In genomic region chr4:82624285-82625045, GRCm38 (mm10) we compare ENCODE assay signal across 21 mouse cellular contexts.
DNase-seq lines count a peak whose midpoint lies in the region; ATAC-seq and TF ChIP-seq lines count a peak whose summit lies in the region.
"Had no signal": no experiment of that assay in that cellular context is flagged by ENCODE, and none has a peak within 500 bp of the region (broad histone marks: within the 10 kb centered on the region; RNA-seq: fewer than 3 reads in every experiment).

No protein-coding gene starts in this region.

- TF ChIP-seq CTCF in stomach, postnatal 0 days (IDR thresholded peaks at IDR 0.05; ENCODE audit: low read depth): no peak

- H3K4me2 ChIP-seq in heart, embryonic 11.5 days: no peak overlapping the region
- H3K4me2 ChIP-seq in limb, embryonic 12.5 days: no peak overlapping the region
- H3K4me2 ChIP-seq in stomach, postnatal 0 days (replicated peaks; ENCODE audit: low read depth): no peak overlapping the region
- H3K4me2 ChIP-seq: embryonic facial prominence, embryonic 13.5 days; heart, embryonic 15.5 days; hindbrain, embryonic 14.5 days; intestine, embryonic 15.5 days; lung, embryonic 15.5 days; neural tube, embryonic 13.5 days had no signal

- H3K36me3 ChIP-seq in heart, embryonic 10.5 days: no peaks in the 10 kb centered on the region
- no peaks in the 10 kb centered on the region for H3K36me3 ChIP-seq in heart, embryonic 11.5 days (ENCODE audit: control insufficient read depth, insufficient read depth, low read length)
- H3K36me3 ChIP-seq in limb, embryonic 12.5 days: no peaks in the 10 kb centered on the region
- no peaks in the 10 kb centered on the region for H3K36me3 ChIP-seq in stomach, postnatal 0 days (ENCODE audit: control insufficient read depth, insufficient read depth, low read length)
- H3K36me3 ChIP-seq: embryonic facial prominence, embryonic 13.5 days; heart, embryonic 15.5 days; intestine, embryonic 15.5 days; lung, embryonic 15.5 days; neural tube, embryonic 13.5 days had no signal

- WGBS in heart, embryonic 10.5 days: 72% methylated on average over 8 of the region's 8 CpGs
- 66% methylated on average over 8 of the region's 8 CpGs for WGBS in heart, embryonic 11.5 days (ENCODE audit: insufficient replicate concordance)
- 73% methylated on average over 8 of the region's 8 CpGs for WGBS in limb, embryonic 12.5 days
- 75% methylated on average over 8 of the region's 8 CpGs for WGBS in stomach, postnatal 0 days

- peak overlapping the region; percentile 89 for H3K27ac ChIP-seq in heart, embryonic 10.5 days
- H3K27ac ChIP-seq in heart, embryonic 11.5 days (ENCODE audit: low read depth, low read length): no peak overlapping the region
- H3K27ac ChIP-seq in limb, embryonic 12.5 days: peak overlapping the region; percentile 75; the same call in 1 of the 2 replicates
- H3K27ac ChIP-seq in stomach, postnatal 0 days (replicated peaks): no peak overlapping the region
- H3K27ac ChIP-seq: intestine, embryonic 15.5 days; liver, embryonic 14.5 days; lung, embryonic 15.5 days; macrophage had no signal

- no peak for DNase-seq in heart, embryonic 10.5 days (ENCODE audit: low spot score)
- peak; percentile 12 for DNase-seq in thymus, postnatal 0 days (ENCODE audit: low spot score)
- no peak for DNase-seq in thymus, postnatal 4 days
- DNase-seq in spleen, postnatal 14 days (ENCODE audit: low spot score in 2 of 2): no peak
- DNase-seq in lung, postnatal 25 days (ENCODE audit: low spot score): no peak
- DNase-seq in stomach, postnatal 0 days (ENCODE audit: low spot score): no peak
- DNase-seq: adrenal gland, adult 8-10 months; cerebellum, adult 9-11 months; kidney, adult 9 months; kidney, postnatal 25 days had no signal

- no peak for TF ChIP-seq EP300 in stomach, postnatal 0 days (optimal IDR thresholded peaks at IDR 0.05)

- no peak overlapping the region for H3K4me3 ChIP-seq in heart, embryonic 10.5 days
- no peak overlapping the region for H3K4me3 ChIP-seq in heart, embryonic 11.5 days (ENCODE audit: low read depth, low read length)
- no peak overlapping the region for H3K4me3 ChIP-seq in limb, embryonic 12.5 days (replicated peaks)
- H3K4me3 ChIP-seq in stomach, postnatal 0 days (ENCODE audit: low read depth, low read length): no peak overlapping the region
- H3K4me3 ChIP-seq: embryonic facial prominence, embryonic 13.5 days; heart, embryonic 15.5 days; intestine, embryonic 15.5 days; lung, embryonic 15.5 days; neural tube, embryonic 13.5 days had no signal

- no peak for ATAC-seq in heart, embryonic 11.5 days (replicated peaks; ENCODE audit: insufficient number of reproducible peaks, low FRiP score, low TSS enrichment)
- no peak for ATAC-seq in limb, embryonic 12.5 days (ENCODE audit: insufficient number of reproducible peaks, insufficient read depth, low FRiP score, low TSS enrichment, low read depth)
- no peak for ATAC-seq in stomach, postnatal 0 days (ENCODE audit: low FRiP score, low TSS enrichment)
- ATAC-seq: forebrain, embryonic 14.5 days; intestine, embryonic 15.5 days had no signal

- no peaks in the 10 kb centered on the region for H3K27me3 ChIP-seq in heart, embryonic 10.5 days (ENCODE audit: insufficient read depth, poor library complexity, severe bottlenecking)
- no peaks in the 10 kb centered on the region for H3K27me3 ChIP-seq in heart, embryonic 11.5 days (ENCODE audit: control insufficient read depth, insufficient read depth, low read length)
- H3K27me3 ChIP-seq in limb, embryonic 12.5 days: no peaks in the 10 kb centered on the region
- H3K27me3 ChIP-seq in stomach, postnatal 0 days (ENCODE audit: control insufficient read depth, insufficient read depth, low read length): no peaks in the 10 kb centered on the region
- H3K27me3 ChIP-seq: embryonic facial prominence, embryonic 13.5 days; heart, embryonic 15.5 days; intestine, embryonic 15.5 days; lung, embryonic 15.5 days; neural tube, embryonic 13.5 days had no signal

- H3K9ac ChIP-seq in heart, embryonic 11.5 days (ENCODE audit: low read depth, low read length): no peak overlapping the region
- no peak overlapping the region for H3K9ac ChIP-seq in limb, embryonic 12.5 days (replicated peaks)
- no peak overlapping the region for H3K9ac ChIP-seq in stomach, postnatal 0 days (ENCODE audit: low read length)
- H3K9ac ChIP-seq: embryonic facial prominence, embryonic 13.5 days; heart, embryonic 15.5 days; hindbrain, embryonic 14.5 days; intestine, embryonic 15.5 days; liver, embryonic 14.5 days; lung, embryonic 15.5 days; neural tube, embryonic 13.5 days had no signal

- no peaks in the 10 kb centered on the region for H3K9me3 ChIP-seq in heart, embryonic 10.5 days
- no peaks in the 10 kb centered on the region for H3K9me3 ChIP-seq in heart, embryonic 11.5 days (replicated peaks; ENCODE audit: control insufficient read depth, low read length)
- no peaks in the 10 kb centered on the region for H3K9me3 ChIP-seq in limb, embryonic 12.5 days
- no peaks in the 10 kb centered on the region for H3K9me3 ChIP-seq in stomach, postnatal 0 days (ENCODE audit: control insufficient read depth, low read length)
- H3K9me3 ChIP-seq: embryonic facial prominence, embryonic 13.5 days; heart, embryonic 15.5 days; intestine, embryonic 15.5 days; lung, embryonic 15.5 days; neural tube, embryonic 13.5 days had no signal

- H3K4me1 ChIP-seq in heart, embryonic 10.5 days: peaks cover 34% of the 10 kb centered on the region
- H3K4me1 ChIP-seq in heart, embryonic 11.5 days (ENCODE audit: control insufficient read depth, insufficient read depth, low read length): peaks cover 23% of the 10 kb centered on the region
- peaks cover 26% of the 10 kb centered on the region for H3K4me1 ChIP-seq in limb, embryonic 12.5 days (replicated peaks)
- no peaks in the 10 kb centered on the region for H3K4me1 ChIP-seq in stomach, postnatal 0 days (replicated peaks; ENCODE audit: control insufficient read depth, insufficient read depth)

Comparison
In these comparisons a context has a peak if more than half of its experiments do, and no peak if none do; other contexts are left out.
1. H3K27ac ChIP-seq: peak in heart, embryonic 10.5 days (single experiment) and limb, embryonic 12.5 days (single experiment); none in heart, embryonic 11.5 days (single experiment) and stomach, postnatal 0 days (single experiment).